Mouse (Mus musculus) erythroblast, embryonic 14.5 days (primary cell): ENCODE measurements around the gene Klf12. TPM values are rescaled to one million over a fixed set of nuclear protein-coding genes. Genes with fewer than 3 reads are reported as not detected.

Experiments
- H3K27me3 ChIP-seq: 2 replicates; pipeline ENCODE4 v1.6.1; 2012; ENCODE audit warnings: inconsistent platforms; ENCODE audit not compliant: control insufficient read depth
- H3K36me3 ChIP-seq: 2 replicates; pipeline ENCODE4 v1.6.1; 2012; ENCODE audit warnings: mild to moderate bottlenecking, inconsistent platforms; ENCODE audit not compliant: control insufficient read depth
- H3K4me1 ChIP-seq: 2 replicates; pipeline ENCODE4 v1.6.1; 2012; ENCODE audit warnings: inconsistent platforms; ENCODE audit not compliant: control insufficient read depth
- H3K4me3 ChIP-seq: replicated peaks from 2 replicates; pipeline ENCODE3; 2012; ENCODE audit warnings: moderate library complexity, mild to moderate bottlenecking, inconsistent platforms
- H3K9me3 ChIP-seq: 2 replicates; pipeline ENCODE4 v1.6.1; 2012; ENCODE audit warnings: low read length, inconsistent platforms, mixed read lengths; ENCODE audit not compliant: control insufficient read depth
- GATA1 ChIP-seq: IDR thresholded peaks from 2 replicates; pipeline ENCODE4 v1.6.1; 2012; ENCODE audit warnings: low read length, inconsistent platforms, mixed read lengths
- TAL1 ChIP-seq: IDR thresholded peaks from 3 replicates; pipeline ENCODE4 v1.6.1; 2012; ENCODE audit warnings: low read length, inconsistent platforms, mixed read lengths
- polyA plus RNA-seq: library from polyadenylated mRNA; stranded (reverse); fragments of >175 nt; gene quantifications from 2 replicates; pipeline ENCODE4 v1.2.3, GENCODE M21; 2012

The Klf12 gene
- polyA plus RNA-seq, 1 experiment, result not detected

DNA sequence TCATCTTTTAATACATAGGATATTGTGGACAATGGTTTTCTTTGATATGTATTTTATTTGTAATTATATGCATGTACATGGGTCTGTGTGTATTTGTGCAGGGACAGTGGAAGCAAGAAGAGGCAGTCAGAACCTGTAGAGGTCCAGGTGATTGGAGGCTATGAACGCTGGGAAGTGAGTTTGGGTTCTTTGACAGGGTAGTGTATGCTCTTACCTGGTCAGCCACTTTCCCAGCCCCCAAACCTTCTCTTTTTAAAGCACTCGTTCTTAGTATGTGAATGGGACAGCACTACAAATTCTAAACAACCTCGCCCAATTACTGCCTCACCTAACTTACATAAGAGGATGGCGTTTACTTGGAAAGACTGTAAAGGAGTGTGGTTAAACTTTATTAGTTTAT lies 231.0 kb downstream of the Klf12 start:
- TF ChIP-seq GATA1 (no peak), TAL1 (no peak)
- Histone ChIP-seq H3K27me3 (no peaks in the 10 kb centered on the region), H3K4me1 (no peaks in the 10 kb centered on the region), H3K9me3 (peaks cover 8% of the 10 kb centered on the region), H3K4me3 (no peak overlapping the region), H3K36me3 (no peaks in the 10 kb centered on the region)

DNA sequence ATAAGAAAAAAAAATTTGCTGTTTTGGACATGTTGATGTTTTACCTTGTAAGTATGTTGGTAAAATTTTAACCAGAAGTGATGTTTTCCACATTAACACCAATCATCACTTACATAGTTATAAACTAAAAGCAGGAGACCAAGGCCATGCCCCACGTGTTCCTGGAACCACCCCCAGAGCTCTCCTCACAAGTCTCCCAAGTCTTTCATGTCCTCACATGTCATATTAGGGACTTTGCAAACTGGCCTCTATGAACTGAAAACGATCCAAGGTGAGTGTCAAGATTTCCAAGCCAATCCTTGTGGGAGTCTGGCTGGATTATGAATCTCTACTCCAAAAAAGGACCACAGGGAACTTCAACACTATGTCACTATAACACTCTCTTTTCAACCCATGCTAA lies 231.6 kb downstream of the Klf12 start:
- H3K9me3 ChIP-seq, result peaks cover 8% of the 10 kb centered on the region
- H3K27me3 ChIP-seq, result no peaks in the 10 kb centered on the region
- TF ChIP-seq GATA1 (no peak), TAL1 (no peak)

GRCm38 (mm10) chr14:100045431-100045830 lies 239.0 kb downstream of the Klf12 start:
- TF ChIP-seq GATA1, result no peak
- TF ChIP-seq TAL1, result no peak
- H3K27me3 ChIP-seq, result no peaks in the 10 kb centered on the region
- H3K36me3 ChIP-seq, result no peaks in the 10 kb centered on the region
- no peak overlapping the region for H3K4me3 ChIP-seq
- no peaks in the 10 kb centered on the region for H3K4me1 ChIP-seq
- no peaks in the 10 kb centered on the region; the same call in 1 of the 2 replicates for H3K9me3 ChIP-seq

More for the DNA sequence above, 231.6 kb downstream of the Klf12 start:
- no peaks in the 10 kb centered on the region for H3K36me3 ChIP-seq
- H3K4me1 ChIP-seq, result no peaks in the 10 kb centered on the region
- no peak overlapping the region for H3K4me3 ChIP-seq

DNA sequence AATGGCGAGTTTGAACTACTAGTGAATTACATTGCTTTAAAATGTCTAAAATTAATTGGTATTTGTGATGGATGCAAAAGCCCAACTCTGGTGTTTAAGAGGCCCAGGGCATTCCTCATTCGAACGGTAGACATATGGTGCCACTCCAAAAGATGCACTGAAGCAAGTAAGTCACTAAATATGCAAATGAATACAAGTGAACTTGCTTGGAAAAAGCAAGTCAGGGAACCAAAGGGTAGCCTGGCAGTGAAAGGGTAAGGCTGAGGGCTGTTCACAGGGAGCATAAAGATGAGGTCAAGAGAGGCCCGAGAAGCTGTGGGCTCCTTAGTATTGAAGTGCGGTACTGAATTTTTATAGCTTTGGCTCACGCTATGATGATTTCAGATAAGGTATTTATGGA lies 242.7 kb downstream of the Klf12 start:
- Histone ChIP-seq H3K27me3 (no peaks in the 10 kb centered on the region), H3K4me1 (no peaks in the 10 kb centered on the region), H3K9me3 (no peaks in the 10 kb centered on the region), H3K36me3 (no peaks in the 10 kb centered on the region), H3K4me3 (no peak overlapping the region)
- no peak for TF ChIP-seq TAL1
- TF ChIP-seq GATA1, result no peak

GRCm38 (mm10) chr14:100026671-100027070 lies 257.8 kb downstream of the Klf12 start:
- Histone ChIP-seq H3K4me3 (no peak overlapping the region), H3K4me1 (no peaks in the 10 kb centered on the region), H3K36me3 (peaks cover 2% of the 10 kb centered on the region; the same call in 1 of the 2 replicates), H3K9me3 (peaks cover 17% of the 10 kb centered on the region), H3K27me3 (no peaks in the 10 kb centered on the region)
- TF ChIP-seq GATA1, result no peak
- TF ChIP-seq TAL1, result no peak

- peaks cover 7% of the 10 kb centered on the region for H3K9me3 ChIP-seq
- H3K4me3 ChIP-seq, result no peak overlapping the region
- H3K4me1 ChIP-seq, result no peaks in the 10 kb centered on the region
- no peaks in the 10 kb centered on the region for H3K36me3 ChIP-seq
- H3K27me3 ChIP-seq, result no peaks in the 10 kb centered on the region
- no peak for TF ChIP-seq GATA1
- TF ChIP-seq TAL1, result no peak
Observed at GRCm38 (mm10) chr14:100017219-100017618, 267.3 kb downstream of the Klf12 start.

- no peaks in the 10 kb centered on the region for H3K36me3 ChIP-seq
- TF ChIP-seq TAL1, result no peak
Observed at GRCm38 (mm10) chr14:100010525-100010924, 274.0 kb downstream of the Klf12 start.

GRCm38 (mm10) chr14:100009790-100010382 lies 274.6 kb downstream of the Klf12 start:
- H3K27me3 ChIP-seq, result no peaks in the 10 kb centered on the region
- H3K9me3 ChIP-seq, result no peaks in the 10 kb centered on the region
- no peaks in the 10 kb centered on the region for H3K36me3 ChIP-seq
- H3K4me1 ChIP-seq, result no peaks in the 10 kb centered on the region
- H3K4me3 ChIP-seq, result no peak overlapping the region
- TF ChIP-seq TAL1, result no peak
- TF ChIP-seq GATA1, result no peak

More at GRCm38 (mm10) chr14:100010525-100010924, 274.0 kb downstream of the Klf12 start:
- H3K4me3 ChIP-seq, result no peak overlapping the region
- no peaks in the 10 kb centered on the region for H3K27me3 ChIP-seq
- H3K9me3 ChIP-seq, result no peaks in the 10 kb centered on the region
- H3K4me1 ChIP-seq, result no peaks in the 10 kb centered on the region

DNA sequence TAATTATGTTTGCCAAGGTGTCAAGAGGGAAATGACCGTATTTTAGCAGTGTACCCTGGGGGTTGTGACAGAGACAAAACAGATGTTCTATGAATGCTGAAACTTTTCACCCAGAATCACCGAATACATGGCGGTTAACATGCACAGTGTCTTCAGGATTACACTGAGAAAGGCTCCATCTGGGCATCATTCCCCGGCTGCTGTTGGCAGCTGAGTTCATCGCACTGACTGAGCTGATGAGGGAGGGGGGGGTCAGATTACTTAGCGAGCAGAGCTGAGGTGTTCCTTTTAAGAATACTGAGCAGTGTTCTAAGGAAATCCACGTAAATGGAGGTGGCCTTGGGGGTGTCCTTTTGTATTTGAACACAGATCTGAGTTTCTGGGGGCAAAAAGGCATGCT lies 301.0 kb downstream of the Klf12 start:
- Histone ChIP-seq H3K4me1 (no peaks in the 10 kb centered on the region), H3K27me3 (no peaks in the 10 kb centered on the region), H3K4me3 (no peak overlapping the region), H3K9me3 (peaks cover 8% of the 10 kb centered on the region), H3K36me3 (no peaks in the 10 kb centered on the region; the same call in 1 of the 2 replicates)
- TF ChIP-seq TAL1, result no peak
- no peak for TF ChIP-seq GATA1

- Histone ChIP-seq H3K9me3 (no peaks in the 10 kb centered on the region; the same call in 1 of the 2 replicates), H3K4me3 (no peak overlapping the region)
Observed at GRCm38 (mm10) chr14:99981209-99981608, 303.3 kb downstream of the Klf12 start.

More at GRCm38 (mm10) chr14:99981209-99981608, 303.3 kb downstream of the Klf12 start:
- no peaks in the 10 kb centered on the region for H3K36me3 ChIP-seq
- no peaks in the 10 kb centered on the region for H3K4me1 ChIP-seq
- no peaks in the 10 kb centered on the region for H3K27me3 ChIP-seq
- no peak for TF ChIP-seq TAL1
- TF ChIP-seq GATA1, result no peak
